Mouse (Mus musculus) urinary bladder, postnatal 10 days (tissue): ENCODE data around the gene 1700016H13Rik.

Source experiments
- DNase-seq: peaks from one replicate; pipeline ENCODE4 v3.0.0; 2022; ENCODE audit warnings: low spot score

1700016H13Rik gene

DNA sequence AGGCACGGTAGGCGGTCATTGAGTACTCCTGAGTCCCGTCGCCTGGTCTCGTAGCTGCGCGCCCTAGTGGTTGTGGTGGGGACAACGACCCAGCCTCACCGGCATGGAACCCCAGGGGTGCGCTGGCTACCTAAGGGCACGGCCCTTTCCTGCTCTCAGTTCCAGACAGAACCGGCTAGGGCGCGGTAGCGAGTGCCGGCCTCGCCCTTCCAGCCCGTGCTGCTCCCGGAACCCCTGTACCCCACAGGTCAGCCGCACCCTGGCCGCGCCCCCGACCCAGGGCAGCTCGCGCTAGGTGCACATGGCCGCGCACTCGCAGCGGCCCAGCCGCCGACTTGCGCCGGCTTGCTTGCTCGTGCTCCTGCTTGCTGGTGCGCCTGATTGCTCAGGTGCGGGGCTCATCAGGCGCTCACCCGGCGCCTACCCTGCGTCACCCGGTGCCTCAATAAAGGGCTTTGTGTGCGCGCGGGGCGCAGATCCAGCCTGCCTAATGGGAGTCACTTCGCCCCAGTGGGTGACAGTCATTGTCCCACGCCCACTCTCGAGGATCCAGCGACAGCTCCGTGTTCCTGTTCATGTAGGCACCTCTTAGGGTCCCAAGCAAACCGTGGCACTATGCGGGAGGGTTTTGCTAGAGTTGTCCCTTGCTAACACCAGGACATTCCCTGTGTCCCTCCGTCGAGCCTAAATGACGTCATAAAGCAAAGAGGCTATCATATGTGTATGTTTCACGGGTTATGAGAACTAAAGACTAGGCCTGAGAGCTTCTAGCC is at the start of gene 1700016H13Rik:
TSS of gene 1700016H13Rik (minus strand) at position 665 of the 773 bp plus-strand sequence.
- DNase-seq = peak; percentile 35

GRCm38 (mm10) chr5:103705331-103705730 is 49.5 kb upstream of the 1700016H13Rik start:
- no peak for DNase-seq

- DNase-seq = no peak
These were observed 46.7 kb upstream of the 1700016H13Rik start for GRCm38 (mm10) chr5:103702527-103702926.

- no peak for DNase-seq
These were observed 45.7 kb upstream of the 1700016H13Rik start for GRCm38 (mm10) chr5:103701466-103701865.

DNA sequence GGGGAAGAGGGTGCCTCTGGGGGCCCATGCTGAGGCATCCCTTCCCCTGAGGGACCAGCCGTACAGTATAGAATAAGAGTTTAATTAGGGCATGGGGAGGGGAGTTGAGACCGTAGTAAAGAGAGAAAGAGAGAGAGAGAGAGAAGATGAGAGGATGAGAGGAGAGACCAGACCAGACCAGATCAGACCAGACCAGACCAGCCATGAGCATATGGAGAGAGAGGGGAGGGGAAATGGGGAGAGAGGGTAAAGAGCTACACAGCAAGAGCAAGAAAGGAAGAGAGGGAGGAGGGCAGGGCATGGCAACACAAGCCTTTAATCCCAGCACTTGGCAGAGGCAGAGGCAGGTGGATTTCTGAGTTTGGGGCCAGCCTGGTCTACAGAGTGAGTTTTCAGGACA is 44.9 kb upstream of the 1700016H13Rik start:
- no peak for DNase-seq

GRCm38 (mm10) chr5:103699537-103699936 is 43.7 kb upstream of the 1700016H13Rik start:
- DNase-seq = no peak

DNA sequence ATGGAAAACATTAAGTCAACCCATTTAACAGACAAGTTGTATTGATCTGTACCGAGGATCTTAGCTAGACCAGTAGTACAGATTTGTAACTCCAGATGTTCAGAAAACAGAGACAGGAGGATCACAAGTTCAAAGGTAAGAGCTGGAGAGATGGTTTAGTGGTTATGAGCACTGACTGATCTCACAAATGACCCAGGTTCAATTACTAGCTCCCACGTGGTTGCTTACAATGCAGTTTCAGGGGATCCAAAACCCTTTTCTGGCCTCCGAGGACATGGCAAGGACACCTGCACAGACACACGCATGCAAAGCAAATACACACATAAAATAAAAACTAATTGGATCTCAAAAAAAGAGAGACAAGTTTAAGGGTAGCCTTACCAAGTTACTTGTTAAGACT is 42.8 kb upstream of the 1700016H13Rik start:
- DNase-seq = no peak

DNA sequence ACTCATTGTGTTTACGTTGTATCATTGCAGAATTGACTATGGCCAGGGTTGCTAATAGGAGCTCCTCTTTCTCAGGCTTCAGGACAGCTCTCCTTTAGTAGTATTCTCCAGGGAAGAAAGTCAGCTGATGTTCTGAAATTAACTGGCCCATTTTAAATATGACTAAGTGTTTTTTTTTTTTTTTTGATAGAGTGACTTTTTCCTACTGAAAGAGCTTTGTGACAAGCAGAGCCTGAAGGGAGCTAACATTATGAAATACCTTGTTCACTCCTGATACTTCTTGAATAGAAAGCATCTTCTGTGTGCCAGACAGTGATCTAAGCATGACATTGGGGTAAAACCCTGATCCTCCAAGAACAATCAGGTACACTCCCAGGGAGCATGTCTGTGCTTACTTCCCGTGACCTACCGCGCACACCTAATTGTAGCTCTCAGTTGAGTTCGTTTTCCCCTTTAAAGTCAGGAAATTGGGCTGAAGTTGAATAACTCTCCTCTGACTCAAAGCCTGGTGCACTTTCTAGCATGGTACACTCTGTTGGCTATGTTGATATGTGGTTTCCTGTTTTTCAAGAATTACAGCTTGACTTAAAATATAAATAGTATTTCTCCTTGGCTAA is 42.2 kb upstream of the 1700016H13Rik start:
- no peak for DNase-seq

- DNase-seq = no peak
These were observed 38.3 kb upstream of the 1700016H13Rik start for GRCm38 (mm10) chr5:103694094-103694493.

DNA sequence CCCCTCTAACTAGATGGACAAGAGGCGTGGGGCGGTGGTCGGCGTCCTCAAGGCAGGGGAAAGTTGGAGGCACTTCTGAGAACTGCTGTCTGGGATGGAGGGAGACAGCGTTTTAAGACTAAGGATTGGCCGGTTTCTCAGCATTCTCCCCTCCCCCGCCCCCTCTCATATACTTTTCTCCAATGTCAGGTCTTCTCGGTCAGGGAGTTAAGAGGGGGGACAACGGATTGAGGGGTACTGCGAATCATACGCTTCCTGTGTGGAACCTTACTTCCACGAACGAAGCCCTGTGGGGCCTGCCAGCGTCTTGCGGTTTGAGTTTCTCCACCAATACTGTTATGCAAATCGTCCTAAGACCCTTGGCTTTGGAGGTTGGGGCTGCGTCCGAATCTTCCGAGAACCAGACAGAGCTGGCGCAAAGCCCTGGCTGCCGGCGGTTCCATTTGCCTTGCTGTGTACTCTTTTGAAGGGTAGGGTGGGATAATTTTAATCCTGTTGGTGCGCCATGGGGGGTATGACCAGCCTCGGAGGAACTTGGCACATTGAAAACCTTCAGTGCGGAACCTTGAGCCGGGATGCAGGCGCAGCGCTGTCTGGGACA is 37.3 kb upstream of the 1700016H13Rik start:
- DNase-seq = no peak

DNA sequence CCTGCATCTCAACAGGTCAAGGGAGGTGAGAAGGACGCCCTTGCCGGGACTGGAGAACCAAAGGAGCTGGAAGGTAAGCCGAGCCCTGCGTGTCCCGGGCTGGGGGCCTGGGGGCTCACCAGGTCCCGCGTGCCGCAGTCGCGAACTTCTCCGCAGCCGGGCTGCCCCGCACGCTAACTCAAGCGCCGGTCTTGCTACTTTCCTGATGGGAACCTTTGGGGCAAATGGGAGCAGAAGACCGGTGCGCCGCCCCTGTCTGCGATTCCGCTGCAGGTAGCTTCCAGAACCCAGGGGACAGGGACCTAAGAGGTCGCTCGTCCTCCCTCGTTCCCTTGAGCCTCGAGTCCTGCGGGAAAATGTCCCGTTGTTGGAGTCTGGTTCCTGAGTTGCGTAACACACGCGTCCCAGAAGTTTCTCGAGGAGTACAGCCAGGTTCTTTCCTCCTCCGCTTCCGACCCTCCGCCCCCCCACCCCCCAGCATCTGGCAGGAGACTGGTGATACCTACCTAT is 36.8 kb upstream of the 1700016H13Rik start:
- no peak for DNase-seq

GRCm38 (mm10) chr5:103691624-103692530 is 36.1 kb upstream of the 1700016H13Rik start, which contains the start of gene Aff1:
TSS of gene Aff1 (plus strand) at chr5:103692374.
- peak; percentile 87 for DNase-seq

DNA sequence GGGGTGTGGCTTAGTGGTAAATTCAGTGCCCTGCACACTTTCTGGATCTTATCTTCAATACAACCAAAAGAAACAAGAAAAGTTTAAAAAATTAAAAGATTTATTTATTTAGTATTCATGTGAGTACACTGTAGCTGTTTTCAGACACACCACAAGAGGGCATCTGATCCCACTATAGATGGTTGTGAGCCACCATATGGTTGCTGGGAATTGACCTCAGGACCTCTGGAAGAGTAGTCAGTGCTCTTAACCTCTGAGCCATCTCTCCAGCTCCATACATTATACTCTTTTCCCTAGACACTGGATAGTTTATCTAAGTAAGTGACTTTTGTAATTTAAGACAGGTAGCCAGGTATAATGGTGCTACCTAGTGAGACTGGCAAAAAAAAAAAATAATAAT is 35.4 kb upstream of the 1700016H13Rik start:
- DNase-seq = no peak

DNA sequence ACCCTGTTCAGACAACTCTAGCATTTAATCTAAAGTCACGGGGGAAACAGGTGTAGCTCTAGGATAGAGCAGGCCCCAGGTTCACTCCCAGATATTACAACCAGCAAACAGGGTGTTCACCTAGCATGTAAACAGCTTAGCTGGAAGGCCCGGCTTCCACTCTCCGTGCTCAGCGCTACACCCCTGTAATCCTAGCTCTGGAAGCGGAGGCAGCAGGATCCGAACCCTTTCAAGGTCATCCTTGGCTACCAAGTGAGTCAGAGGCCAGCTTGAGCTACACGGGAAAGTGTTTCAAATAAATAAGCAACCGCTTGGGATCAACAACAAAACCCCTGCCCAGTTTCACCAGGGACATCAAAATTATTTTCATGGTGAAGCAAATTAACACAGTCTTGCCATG is 34.4 kb upstream of the 1700016H13Rik start:
- no peak for DNase-seq

DNA sequence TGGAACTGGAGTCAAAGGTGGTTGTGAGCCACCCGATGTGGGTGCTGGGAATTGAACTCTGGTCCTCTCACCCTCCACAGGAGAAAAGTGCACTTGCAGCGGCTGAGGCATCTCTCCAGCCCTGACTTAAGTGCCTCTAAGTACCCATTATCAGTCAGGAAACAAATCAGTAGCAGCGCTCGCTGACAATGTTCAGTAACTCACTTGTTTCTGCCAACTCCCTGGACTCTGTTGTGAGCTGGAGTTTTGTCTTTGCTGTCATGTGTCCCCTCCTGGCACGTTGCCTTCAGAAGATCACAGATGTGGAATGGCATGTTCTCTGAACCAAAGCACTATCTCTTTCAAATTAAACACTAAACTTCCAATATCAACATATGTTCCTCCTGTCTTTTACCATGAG is 33.8 kb upstream of the 1700016H13Rik start:
- no peak for DNase-seq

- no peak for DNase-seq
These were observed 26.0 kb upstream of the 1700016H13Rik start for GRCm38 (mm10) chr5:103681824-103682223.

- no peak for DNase-seq
These were observed 24.6 kb upstream of the 1700016H13Rik start for GRCm38 (mm10) chr5:103680381-103680780.

DNA sequence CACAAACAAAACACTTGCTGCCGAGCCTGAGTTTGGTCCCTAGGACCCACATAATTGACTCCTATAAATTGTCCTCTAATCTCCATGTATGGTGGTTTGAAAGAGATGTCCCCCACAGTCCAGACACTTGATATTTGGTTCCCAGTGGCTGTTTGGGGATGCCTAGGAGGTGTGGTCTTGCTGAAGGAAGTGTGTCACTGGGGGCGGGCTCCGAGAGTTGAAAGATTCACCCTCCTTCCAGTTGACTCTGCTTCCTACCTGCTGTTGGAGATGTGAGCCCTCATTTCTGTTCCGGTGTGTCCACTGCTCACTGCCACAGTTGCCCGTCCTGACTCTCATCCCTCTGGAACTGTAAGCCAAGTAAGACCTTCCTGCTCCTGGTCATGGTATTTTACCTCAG is 23.2 kb upstream of the 1700016H13Rik start:
- no peak for DNase-seq

- no peak for DNase-seq
These were observed 22.1 kb upstream of the 1700016H13Rik start for GRCm38 (mm10) chr5:103677894-103678293.

- DNase-seq = no peak
These were observed 20.6 kb upstream of the 1700016H13Rik start for GRCm38 (mm10) chr5:103676289-103676881.

GRCm38 (mm10) chr5:103674482-103674881 is 18.7 kb upstream of the 1700016H13Rik start:
- DNase-seq = no peak
